10 mouse cellular contexts compared by ENCODE assay signal in the genomic region with DNA sequence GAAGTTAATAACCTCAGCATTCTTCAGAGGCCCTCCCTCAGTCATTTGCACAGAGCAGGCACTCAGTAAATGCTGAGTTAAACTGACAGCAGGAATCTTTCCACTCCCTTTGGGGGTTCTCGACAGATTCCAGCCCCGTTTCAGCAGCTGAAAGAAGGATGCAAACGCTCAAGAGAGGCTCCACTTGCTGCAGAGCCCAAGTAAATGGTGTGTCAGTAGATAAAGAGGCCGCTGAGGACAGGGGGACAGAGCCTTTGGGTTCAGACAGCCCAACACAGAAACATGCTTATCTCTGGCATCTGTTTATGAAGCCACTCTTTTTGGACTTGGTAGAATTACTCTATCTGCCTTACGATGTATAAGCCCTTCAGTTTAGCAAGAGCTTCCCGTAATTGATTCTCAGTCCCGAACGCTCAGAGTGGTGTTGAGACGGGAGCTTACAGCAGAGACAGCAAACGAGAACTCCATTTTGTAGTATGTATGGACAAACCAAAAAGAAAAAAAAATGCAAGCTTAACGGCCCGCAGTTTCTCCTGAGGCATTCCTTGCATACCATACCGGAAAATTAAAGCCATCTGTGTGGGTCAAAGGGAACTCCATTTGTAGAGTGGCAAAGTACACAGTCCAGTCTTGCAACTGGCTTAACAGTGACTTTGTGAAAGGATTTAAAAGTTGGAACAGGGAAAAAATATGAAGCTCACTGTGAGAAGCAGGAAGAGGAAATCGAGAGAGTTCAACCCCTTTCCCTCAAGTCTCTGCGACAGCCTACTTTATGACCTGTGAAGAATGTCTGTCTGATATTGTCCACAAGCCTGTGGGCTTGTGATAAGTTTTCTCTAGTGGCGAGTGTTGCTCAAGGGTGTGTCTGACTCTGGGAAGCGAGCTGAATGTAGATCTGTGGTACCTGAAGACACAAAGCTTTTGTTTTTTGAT. TPM values are rescaled to one million over a fixed set of nuclear protein-coding genes. Genes with fewer than 3 reads are reported as not detected.
A peak's percentile ranks its signal among the peaks of the same experiment; 100 is the strongest.
DNase-seq lines count a peak whose midpoint lies in the region; ATAC-seq lines count a peak whose summit lies in the region.
"Had no signal": no experiment of that assay in that cellular context is flagged by ENCODE, and none has a peak within 500 bp of the region (broad histone marks: within the 10 kb centered on the region; RNA-seq: fewer than 3 reads in every experiment).

No protein-coding gene starts in this region.

- H3K9me3 ChIP-seq in forebrain, embryonic 10.5 days = no peaks in the 10 kb centered on the region
- H3K9me3 ChIP-seq in forebrain, embryonic 16.5 days (ENCODE audit: control insufficient read depth, low read length) = no peaks in the 10 kb centered on the region
- no peaks in the 10 kb centered on the region for H3K9me3 ChIP-seq in embryonic facial prominence, embryonic 15.5 days (replicated peaks)
- H3K9me3 ChIP-seq: hindbrain, embryonic 15.5 days had no signal

- 56% methylated on average over 17 of the region's 17 CpGs for WGBS in forebrain, embryonic 10.5 days
- 69% methylated on average over 17 of the region's 17 CpGs for WGBS in forebrain, embryonic 16.5 days
- WGBS in embryonic facial prominence, embryonic 15.5 days = 9% methylated on average over 17 of the region's 17 CpGs

- ATAC-seq in forebrain, embryonic 16.5 days = no peak
- ATAC-seq in embryonic facial prominence, embryonic 15.5 days (ENCODE audit: insufficient number of reproducible peaks, low FRiP score, low TSS enrichment, low read depth) = peak; percentile 71; the same call in 1 of the 2 replicates
- ATAC-seq in cerebellum, adult (ENCODE audit: insufficient number of reproducible peaks, low FRiP score, low TSS enrichment) = no peak

- peaks cover 7% of the 10 kb centered on the region for H3K36me3 ChIP-seq in forebrain, embryonic 10.5 days (replicated peaks)
- no peaks in the 10 kb centered on the region for H3K36me3 ChIP-seq in forebrain, embryonic 16.5 days (ENCODE audit: control insufficient read depth, insufficient read depth)
- no peaks in the 10 kb centered on the region for H3K36me3 ChIP-seq in embryonic facial prominence, embryonic 15.5 days
- H3K36me3 ChIP-seq: hindbrain, embryonic 15.5 days had no signal

- H3K4me1 ChIP-seq in forebrain, embryonic 10.5 days = peaks cover 34% of the 10 kb centered on the region
- H3K4me1 ChIP-seq in forebrain, embryonic 16.5 days (replicated peaks; ENCODE audit: control insufficient read depth, insufficient read depth, low read length) = no peaks in the 10 kb centered on the region
- H3K4me1 ChIP-seq in embryonic facial prominence, embryonic 15.5 days = peaks cover 48% of the 10 kb centered on the region

- H3K27ac ChIP-seq in forebrain, embryonic 10.5 days = peak overlapping the region; percentile 80
- H3K27ac ChIP-seq in forebrain, embryonic 16.5 days (ENCODE audit: low read length) = no peak overlapping the region
- peak overlapping the region; percentile 90 for H3K27ac ChIP-seq in embryonic facial prominence, embryonic 15.5 days (replicated peaks)
- H3K27ac ChIP-seq: hindbrain, embryonic 15.5 days had no signal

- no peaks in the 10 kb centered on the region for H3K27me3 ChIP-seq in forebrain, embryonic 10.5 days (ENCODE audit: poor library complexity, severe bottlenecking)
- H3K27me3 ChIP-seq in forebrain, embryonic 16.5 days (replicated peaks; ENCODE audit: control insufficient read depth, insufficient read depth, low read length) = no peaks in the 10 kb centered on the region
- H3K27me3 ChIP-seq in embryonic facial prominence, embryonic 15.5 days = no peaks in the 10 kb centered on the region
- H3K27me3 ChIP-seq: hindbrain, embryonic 15.5 days had no signal

- no peak overlapping the region for H3K9ac ChIP-seq in forebrain, embryonic 16.5 days (replicated peaks; ENCODE audit: low read depth, low read length)
- no peak overlapping the region for H3K9ac ChIP-seq in embryonic facial prominence, embryonic 15.5 days
- H3K9ac ChIP-seq: hindbrain, embryonic 15.5 days had no signal

- H3K4me3 ChIP-seq in forebrain, embryonic 10.5 days = no peak overlapping the region
- H3K4me3 ChIP-seq in forebrain, embryonic 16.5 days (replicated peaks; ENCODE audit: low read length) = no peak overlapping the region
- no peak overlapping the region for H3K4me3 ChIP-seq in embryonic facial prominence, embryonic 15.5 days (replicated peaks)
- H3K4me3 ChIP-seq: hindbrain, embryonic 15.5 days had no signal

- DNase-seq in forebrain, embryonic 10.5 days (ENCODE audit: extremely low spot score, low spot score) = no peak
- peak; percentile 42 for DNase-seq in kidney, adult 9 months
- DNase-seq in lung, postnatal 10 days = peak; percentile 40
- no peak for DNase-seq in adrenal gland, adult 18-20 months (ENCODE audit: low spot score in 2 of 2)
- no peak for DNase-seq in layer of hippocampus, adult 9-11 months
- DNase-seq: adrenal gland, postnatal 10 days had no signal

- H3K4me2 ChIP-seq in forebrain, embryonic 16.5 days (ENCODE audit: low read length) = no peak overlapping the region
- H3K4me2 ChIP-seq in embryonic facial prominence, embryonic 15.5 days (replicated peaks) = 0 out of 2 replicates have a peak overlapping the region, but pooled peaks have one; percentile 24
- H3K4me2 ChIP-seq: hindbrain, embryonic 15.5 days had no signal

RNA-seq across cellular contexts. Expression of a gene that starts 55.2 kb away (rescaled TPM):
- 31.2 and 33.2 TPM in 2 replicates for polyA plus RNA-seq in forebrain, embryonic 10.5 days (2016; fragmentation: Nextera tagmentation; extraction: Ambion mirVana)
- polyA plus RNA-seq in forebrain, embryonic 16.5 days (2015; fragmentation: Nextera tagmentation; extraction: Ambion mirVana) = 3.7 and 5.0 TPM in 2 replicates
- 54.7 and 56.1 TPM in 2 replicates for polyA plus RNA-seq in embryonic facial prominence, embryonic 15.5 days (2015; fragmentation: Nextera tagmentation; extraction: Ambion mirVana)
- total RNA-seq in adrenal gland, adult 18-20 months (2021) = 1 to 10 TPM; 2.5 to 3.9 TPM

Comparison
In these comparisons a context has a peak if more than half of its experiments do, and no peak if none do; other contexts are left out.
1. DNase-seq: peak in kidney, adult 9 months (single experiment) and lung, postnatal 10 days (single experiment); none in forebrain, embryonic 10.5 days (single experiment), adrenal gland, adult 18-20 months (0 of 2) and layer of hippocampus, adult 9-11 months (single experiment).